Mouse (Mus musculus): ENCODE data around the gene Cntn5.

- no peak for TF ChIP-seq POLR2A (IDR thresholded peaks at IDR 0.05; ENCODE audit: low read depth, low read length)
- TF ChIP-seq CTCF (IDR thresholded peaks at IDR 0.05; ENCODE audit: borderline replicate concordance, insufficient read depth, low read length) = no peak
Measured at GRCm38 (mm10) chr9:9646276-9646675, 1258.3 kb downstream of the Cntn5 start.
